Mouse (Mus musculus) CH12.LX (cell line): ENCODE data around the gene Tjap1. TPM values are rescaled to one million over a fixed set of nuclear protein-coding genes. Genes with fewer than 3 reads are reported as not detected.

Experiments used
- DNase-seq: peaks from one replicate; pipeline ENCODE4 v3.0.0-alpha.2; 2013; ENCODE audit errors: extremely low read depth
- H3K27ac ChIP-seq: 2 replicates; pipeline ENCODE4 v1.5.1; 2012; ENCODE audit warnings: low read depth, mild to moderate bottlenecking, control low read depth, moderate library complexity; ENCODE audit not compliant: insufficient read depth
- H3K27me3 ChIP-seq: replicated peaks from 2 replicates; pipeline ENCODE3; 2012; ENCODE audit warnings: inconsistent platforms
- H3K36me3 ChIP-seq, 2 experiments: replicated peaks in 1 of 2; 2 replicates each; pipeline versions ENCODE3 to v1.6.1; 2012; ENCODE audit warnings: inconsistent platforms in 1 of 2, low read length in 1 of 2, mild to moderate bottlenecking in 1 of 2, mixed read lengths in 1 of 2, moderate library complexity in 1 of 2; ENCODE audit not compliant: control insufficient read depth in 1 of 2, insufficient read depth in 1 of 2
- H3K4me1 ChIP-seq, 2 experiments: 2 replicates each; pipeline ENCODE4 v1.6.1; 2012; ENCODE audit warnings: inconsistent platforms in 1 of 2, moderate library complexity in 1 of 2; ENCODE audit not compliant: insufficient read depth in 2 of 2, control insufficient read depth in 1 of 2
- H3K4me2 ChIP-seq: 2 replicates; pipeline ENCODE4 v1.6.1; 2012; ENCODE audit warnings: low read depth, mild to moderate bottlenecking, control low read depth; ENCODE audit not compliant: poor library complexity, insufficient read depth, severe bottlenecking
- H3K4me3 ChIP-seq, 3 experiments: fragments of 150-350 bp in 1 of 3; sonication (generic) in 1 of 3; replicated peaks in 1 of 3; 2 replicates each; pipeline versions ENCODE3 to v1.5.1; 2011 to 2012; ENCODE audit warnings: low read depth in 2 of 3, low read length in 2 of 3, mild to moderate bottlenecking in 2 of 3, moderate library complexity in 2 of 3, control low read depth in 1 of 3, improper control_type of control experiment in 1 of 3, inconsistent platforms in 1 of 3, mixed read lengths in 1 of 3; ENCODE audit not compliant: poor library complexity in 1 of 3
- H3K79me2 ChIP-seq: replicated peaks from 2 replicates; pipeline ENCODE4 v1.6.1; 2012; ENCODE audit warnings: mild to moderate bottlenecking, moderate library complexity; ENCODE audit not compliant: control insufficient read depth, poor library complexity, insufficient read depth, severe bottlenecking; ENCODE audit errors: extremely low read depth
- H3K9ac ChIP-seq: 2 replicates; pipeline ENCODE4 v1.6.1; 2012; ENCODE audit warnings: low read depth, mild to moderate bottlenecking, control low read depth, moderate library complexity; ENCODE audit not compliant: insufficient read depth
- H3K9me3 ChIP-seq: replicated peaks from 2 replicates; pipeline ENCODE3; 2012; ENCODE audit warnings: low read length, inconsistent platforms, mixed read lengths
- BHLHE40 ChIP-seq: IDR thresholded peaks from 2 replicates; pipeline ENCODE4 v1.6.1; 2011; ENCODE audit warnings: mild to moderate bottlenecking, low read depth, low read length, improper control_type of control experiment
- CHD1 ChIP-seq: IDR thresholded peaks from 2 replicates; pipeline ENCODE4 v1.6.1; 2012; ENCODE audit warnings: low read depth, low read length, improper control_type of control experiment, inconsistent platforms
- ETS1 ChIP-seq: conservative IDR thresholded peaks from 2 replicates; pipeline ENCODE4 v1.6.1; 2012; ENCODE audit warnings: low read depth, mild to moderate bottlenecking, inconsistent platforms, low read length, improper control_type of control experiment, moderate library complexity
- GABPA ChIP-seq: IDR thresholded peaks from 2 replicates; pipeline ENCODE4 v1.6.1; 2012; ENCODE audit warnings: low read depth, low read length, improper control_type of control experiment, inconsistent platforms; ENCODE audit not compliant: insufficient replicate concordance
- HCFC1 ChIP-seq: IDR thresholded peaks from 2 replicates; pipeline ENCODE4 v1.6.1; 2012; ENCODE audit warnings: low read depth, mild to moderate bottlenecking, inconsistent platforms, low read length, improper control_type of control experiment
- IRF4 ChIP-seq: IDR thresholded peaks from 2 replicates; pipeline ENCODE4 v1.6.1; 2014; ENCODE audit warnings: low read depth, mild to moderate bottlenecking, inconsistent platforms, low read length, improper control_type of control experiment
- JUN ChIP-seq: IDR thresholded peaks from 2 replicates; pipeline ENCODE4 v1.6.1; 2011; ENCODE audit warnings: low read depth, mild to moderate bottlenecking, low read length, improper control_type of control experiment, moderate library complexity; ENCODE audit not compliant: insufficient read depth
- JUND ChIP-seq: conservative IDR thresholded peaks from 2 replicates; pipeline ENCODE4 v1.6.1; 2011; ENCODE audit warnings: low read depth, low read length, improper control_type of control experiment
- KAT2A ChIP-seq: IDR thresholded peaks from 2 replicates; pipeline ENCODE4 v1.6.1; 2012; ENCODE audit warnings: low read length, improper control_type of control experiment, inconsistent platforms; ENCODE audit not compliant: insufficient replicate concordance
- MAFK ChIP-seq: IDR thresholded peaks from 2 replicates; pipeline ENCODE4 v1.6.1; 2011; ENCODE audit warnings: low read length, improper control_type of control experiment; ENCODE audit not compliant: insufficient replicate concordance
- MAX ChIP-seq: IDR thresholded peaks from 2 replicates; pipeline ENCODE4 v1.6.1; 2011; ENCODE audit warnings: low read length, improper control_type of control experiment
- MXI1 ChIP-seq: IDR thresholded peaks from 2 replicates; pipeline ENCODE4 v1.6.1; 2011; ENCODE audit warnings: mild to moderate bottlenecking, low read depth, low read length, improper control_type of control experiment
- MYC ChIP-seq: IDR thresholded peaks from 2 replicates; pipeline ENCODE4 v1.6.1; 2011; ENCODE audit warnings: low read depth, mild to moderate bottlenecking, improper control_type of control experiment, low read length
- NELFE ChIP-seq: IDR thresholded peaks from 2 replicates; pipeline ENCODE4 v1.6.1; 2011; ENCODE audit warnings: low read depth, low read length, improper control_type of control experiment
- NRF1 ChIP-seq: IDR thresholded peaks from 2 replicates; pipeline ENCODE4 v1.6.1; 2014; ENCODE audit warnings: low read depth, mild to moderate bottlenecking, inconsistent platforms, low read length, improper control_type of control experiment, moderate library complexity
- POLR2A ChIP-seq: IDR thresholded peaks from 2 replicates; pipeline ENCODE4 v1.6.1; 2011; ENCODE audit warnings: low read depth, mild to moderate bottlenecking, improper control_type of control experiment, low read length
- RCOR1 ChIP-seq: conservative IDR thresholded peaks from 2 replicates; pipeline ENCODE4 v1.6.1; 2012; ENCODE audit warnings: low read depth, mild to moderate bottlenecking, inconsistent platforms, low read length, improper control_type of control experiment
- TCF12 ChIP-seq: IDR thresholded peaks from 2 replicates; pipeline ENCODE4 v1.6.1; 2014; ENCODE audit warnings: low read depth, mild to moderate bottlenecking, inconsistent platforms, low read length, improper control_type of control experiment
- USF1 ChIP-seq: IDR thresholded peaks from 2 replicates; pipeline ENCODE4 v1.6.1; 2014; ENCODE audit warnings: low read depth, mild to moderate bottlenecking, inconsistent platforms, low read length, improper control_type of control experiment
- ZC3H11A ChIP-seq: IDR thresholded peaks from 2 replicates; pipeline ENCODE4 v1.6.1; 2012; ENCODE audit warnings: low read depth, mild to moderate bottlenecking, inconsistent platforms, low read length, improper control_type of control experiment
- ZMIZ1 ChIP-seq: IDR thresholded peaks from 2 replicates; pipeline ENCODE4 v1.6.1; 2012; ENCODE audit warnings: low read depth, mild to moderate bottlenecking, inconsistent platforms, low read length, improper control_type of control experiment
- ZNF384 ChIP-seq: IDR thresholded peaks from 2 replicates; pipeline ENCODE4 v1.6.1; 2012; ENCODE audit warnings: low read depth, low read length, improper control_type of control experiment, inconsistent platforms
- dilution Hi-C: fragments of 300-500 bp; cut with MboI; formaldehyde crosslinking; loops from 2 replicates; pipeline ENCODE4 v1.14.3; 2020; ENCODE audit warnings: low sequenced_read_pairs; ENCODE audit not compliant: extremely low pct_unique_long_range_greater_than_20kb, extremely low pct_ligation_motif_present
- in situ Hi-C: fragments of 300-500 bp; cut with MboI; formaldehyde crosslinking; loops from 3 replicates; pipeline ENCODE4 v1.14.3; 2019; ENCODE audit warnings: low sequenced_read_pairs, low pct_ligation_motif_present, low pct_unique_long_range_greater_than_20kb, mixed read lengths
- polyA plus RNA-seq: library from polyadenylated mRNA; unstranded; fragments of >175 nt; gene quantifications from 2 replicates; pipeline ENCODE4 v1.2.1, GENCODE M21; 2012; ENCODE audit warnings: low read depth; ENCODE audit not compliant: insufficient read length
- total RNA-seq, 2 experiments: library from RNA; depleted of rRNA; stranded (reverse); fragments of 300-350 nt in 1 of 2; fragments of >200 nt in 1 of 2; gene quantifications; 2 replicates each; pipeline ENCODE4 v1.2.3; 2012 to 2014

The Tjap1 gene
- total and polyA plus RNA-seq, 3 experiments: 8.6 to 24.3 (median 14.2) TPM

DNA sequence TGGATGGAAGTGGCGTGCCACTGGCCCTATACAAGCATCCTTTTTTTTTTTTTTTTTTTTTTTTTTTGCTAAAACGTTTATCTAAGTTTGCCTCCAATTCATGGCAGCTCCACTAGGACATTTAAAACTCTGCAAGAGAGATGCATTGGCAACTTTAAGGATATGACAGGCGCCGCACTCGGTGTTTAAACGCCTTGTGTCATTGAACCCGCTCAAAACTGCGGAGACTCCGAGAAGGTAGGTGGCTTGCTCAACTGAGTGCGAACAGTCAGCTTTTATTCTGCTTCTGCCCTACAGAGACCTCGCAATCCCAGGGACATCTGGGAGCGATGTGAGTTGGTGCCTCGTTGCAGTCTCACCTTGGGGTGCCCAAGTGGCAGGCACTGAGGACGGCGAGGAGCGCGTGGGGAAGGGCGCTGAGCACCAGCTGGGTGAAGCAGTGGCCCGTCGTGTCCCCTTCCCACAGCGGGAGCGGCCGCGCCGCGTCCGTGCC lies 44.6 kb upstream of the Tjap1 start:
- Histone ChIP-seq H3K4me1 (peaks cover 0 to 13% of the 10 kb centered on the region in 2 experiments; a peak in 2 of 4 replicates), H3K4me2 (peak overlapping the region; percentile 39), H3K27ac (peak overlapping the region; percentile 36; the same call in 1 of the 2 replicates), H3K79me2 (no peaks in the 10 kb centered on the region), H3K4me3 (peak overlapping the region; percentile 77 to 92 (median 88)), H3K27me3 (no peaks in the 10 kb centered on the region), H3K9me3 (peaks cover under 1% of the 10 kb centered on the region), H3K36me3 (peaks cover 3 to 21% of the 10 kb centered on the region in 2 experiments), H3K9ac (peak overlapping the region; percentile 72)
- in situ Hi-C loops: no loop called here
- no peak for TF ChIP-seq JUND
- TF ChIP-seq ETS1: no peak
- TF ChIP-seq USF1: no peak
- no peak for TF ChIP-seq ZC3H11A
- no peak for TF ChIP-seq POLR2A
- TF ChIP-seq ZMIZ1: no peak
- no peak for TF ChIP-seq NRF1
- no peak for TF ChIP-seq MAFK
- TF ChIP-seq NELFE: no peak
- TF ChIP-seq IRF4: no peak
- TF ChIP-seq MAX: no peak
- no peak; the same call in 1 of the 2 replicates for TF ChIP-seq ZNF384
- TF ChIP-seq JUN: no peak
- TF ChIP-seq MXI1: no peak
- TF ChIP-seq KAT2A: no peak
- TF ChIP-seq RCOR1: no peak
- no peak for TF ChIP-seq TCF12
- TF ChIP-seq BHLHE40: no peak
- dilution Hi-C loops: no loop called here
- DNase-seq: no peak

DNA sequence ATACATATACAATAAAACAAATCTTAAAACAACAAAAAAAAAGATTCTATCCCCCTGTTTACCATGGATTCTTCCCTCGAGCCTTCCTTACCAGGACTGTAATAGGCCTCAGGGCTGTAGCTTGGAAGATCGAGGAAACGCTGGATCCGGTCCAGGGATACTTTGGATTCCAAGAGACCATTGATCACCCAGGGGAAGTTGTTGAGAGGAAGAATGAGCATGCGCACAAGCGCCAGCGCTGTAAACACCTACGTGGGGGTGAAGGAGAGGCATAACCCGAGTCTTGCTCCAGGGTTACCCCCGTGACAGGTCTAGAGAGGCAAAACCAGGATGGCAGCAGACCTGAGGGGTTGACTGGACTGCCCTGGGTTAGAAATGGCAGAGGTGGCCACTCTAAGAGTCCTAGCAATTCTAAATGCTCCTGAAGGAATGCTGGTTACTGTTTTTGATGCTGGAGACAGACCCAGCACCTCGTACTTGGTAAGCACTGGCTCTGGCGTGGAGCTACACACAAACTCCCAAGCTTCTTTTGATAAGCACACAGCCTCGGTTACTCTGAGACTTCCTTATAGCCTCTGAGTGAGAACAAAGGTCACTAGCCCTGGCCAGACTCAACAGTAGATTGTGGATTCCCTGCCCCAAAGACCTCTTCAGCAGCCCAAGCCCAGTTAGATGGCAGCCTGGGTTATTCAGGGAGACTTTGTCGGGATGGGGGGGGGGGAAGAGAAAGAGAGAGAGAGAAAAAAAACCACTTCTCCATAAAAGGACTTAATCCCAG lies 39.4 kb upstream of the Tjap1 start:
- TF ChIP-seq GABPA (no peak), MYC (no peak), JUND (no peak), CHD1 (no peak), HCFC1 (no peak), USF1 (no peak)
- Histone ChIP-seq H3K27ac (no peak overlapping the region), H3K9me3 (no peaks in the 10 kb centered on the region), H3K36me3 (peaks cover 3 to 38% of the 10 kb centered on the region in 2 experiments), H3K4me3 (no peak overlapping the region), H3K27me3 (no peaks in the 10 kb centered on the region), H3K4me2 (no peak overlapping the region), H3K79me2 (no peaks in the 10 kb centered on the region), H3K4me1 (peaks cover 0 to 9% of the 10 kb centered on the region in 2 experiments; a peak in 2 of 4 replicates), H3K9ac (no peak overlapping the region)
- in situ Hi-C loops: no loop called here
- dilution Hi-C loops: no loop called here
- DNase-seq: no peak
